Mouse (Mus musculus) central nervous system, embryonic 18 days (tissue): ENCODE data around the gene 6430628N08Rik. TPM values are rescaled to one million over a fixed set of nuclear protein-coding genes. Genes with fewer than 3 reads are reported as not detected.

Source experiments
- polyA plus RNA-seq: library from polyadenylated mRNA; depleted of rRNA; stranded (reverse); fragments of >200 nt; gene quantifications from 2 replicates; pipeline ENCODE4 v1.2.3, GENCODE M21; 2012; rRNA removed

Gene 6430628N08Rik
- 0.43 and 0.44 TPM in 2 replicates for polyA plus RNA-seq

GRCm38 (mm10) chr4:115890553-115890952 is at the start of gene 6430628N08Rik:
Gene 6430628N08Rik, plus strand, starts transcription at chr4:115890665.

GRCm38 (mm10) chr4:115884022-115884421 is 6.4 kb upstream of the 6430628N08Rik start, which contains the start of gene Kncn:
Gene Kncn, plus strand, starts transcription at chr4:115884400.

GRCm38 (mm10) chr4:115939295-115940102 is 49.0 kb downstream of the 6430628N08Rik start, which contains the start of gene Dmbx1:
Gene Dmbx1, minus strand, starts transcription at chr4:115939926.

Other genes starting within 250 kb of the 6430628N08Rik start
- 1.8 and 2.1 TPM in 2 replicates for gene Cyp4b1, start 242.9 kb upstream of the 6430628N08Rik start, polyA plus RNA-seq
- 15.4 TPM in 2 replicates for gene Efcab14, start 152.9 kb upstream of the 6430628N08Rik start, polyA plus RNA-seq
- 0.21 and 0.38 TPM in 2 replicates for gene Tex38, start 109.6 kb upstream of the 6430628N08Rik start, polyA plus RNA-seq
- 31.7 and 33.1 TPM in 2 replicates for gene Atpaf1, start 105.9 kb upstream of the 6430628N08Rik start, polyA plus RNA-seq
- 5.5 and 6.7 TPM in 2 replicates for gene Mob3c, start 62.6 kb upstream of the 6430628N08Rik start, polyA plus RNA-seq
- gene Mknk1, start 51.5 kb upstream of the 6430628N08Rik start, polyA plus RNA-seq: 45.5 and 45.8 TPM in 2 replicates
- gene Kncn, start 6.3 kb upstream of the 6430628N08Rik start, polyA plus RNA-seq: 0.15 and 0.22 TPM in 2 replicates
- gene Dmbx1, start 49.3 kb downstream of the 6430628N08Rik start, polyA plus RNA-seq: 2.2 and 2.4 TPM in 2 replicates
- gene Faah, start 127.3 kb downstream of the 6430628N08Rik start, polyA plus RNA-seq: 34.3 and 35.3 TPM in 2 replicates
- gene Nsun4, start 163.2 kb downstream of the 6430628N08Rik start, polyA plus RNA-seq: 5.9 TPM in 2 replicates
- 481 and 560 TPM in 2 replicates for gene Uqcrh, start 184.4 kb downstream of the 6430628N08Rik start, polyA plus RNA-seq
- gene Lrrc41, start 184.6 kb downstream of the 6430628N08Rik start, polyA plus RNA-seq: 45.6 and 46.0 TPM in 2 replicates
- 4.3 and 4.5 TPM in 2 replicates for gene Rad54l, start 233.0 kb downstream of the 6430628N08Rik start, polyA plus RNA-seq
- 78.6 and 80.4 TPM in 2 replicates for gene Pomgnt1, start 233.2 kb downstream of the 6430628N08Rik start, polyA plus RNA-seq